Mouse (Mus musculus) spleen, adult 2 months (tissue): ENCODE data around the gene Fgf22.

Source experiments
- CTCF ChIP-seq: fragments of 200-500 bp; IDR thresholded peaks from 2 replicates; pipeline ENCODE4 v1.5.1; 2011; ENCODE audit warnings: mild to moderate bottlenecking, inconsistent platforms; ENCODE audit not compliant: insufficient read depth, insufficient read length, insufficient replicate concordance; ENCODE audit errors: extremely low read depth
- POLR2A ChIP-seq: fragments of 200-500 bp; IDR thresholded peaks from 2 replicates; pipeline ENCODE4 v1.6.1; 2011; ENCODE audit warnings: low read depth, low read length, inconsistent platforms

DNA sequence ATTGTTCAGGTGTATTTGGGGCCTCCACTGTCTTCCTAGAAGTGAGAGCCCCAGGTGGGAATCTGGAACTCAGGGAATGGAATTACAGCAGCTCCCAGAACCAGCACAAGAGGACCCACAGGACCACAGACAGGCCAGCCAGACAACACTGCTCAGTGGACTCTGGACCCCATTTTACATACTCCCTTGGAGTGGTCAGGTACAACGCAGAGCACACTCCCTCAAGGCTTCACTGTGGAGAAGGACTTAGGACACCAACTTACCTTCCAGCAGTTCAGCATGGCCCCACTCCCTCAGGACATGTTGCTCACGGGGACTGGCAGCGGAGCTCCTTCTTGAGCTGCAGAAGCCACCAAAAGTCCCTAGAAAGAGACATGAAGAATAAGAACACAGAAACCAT is 9.5 kb upstream of the Fgf22 start:
- TF ChIP-seq CTCF (no peak), POLR2A (no peak)
